Mouse (Mus musculus) forebrain, postnatal 0 days (tissue): ENCODE results near the gene Dlec1. TPM values are rescaled to one million over a fixed set of nuclear protein-coding genes. Genes with fewer than 3 reads are reported as not detected.

Source experiments
- ATAC-seq: fragments of 200-750 bp; cut with Nextera tagmentation; 2 replicates; pipeline ENCODE4 v1.8.0; 2017; ENCODE audit warnings: mild to moderate bottlenecking, moderate library complexity
- DNase-seq: peaks from one replicate; pipeline ENCODE4 v3.0.0-alpha.2; 2015
- H3K27ac ChIP-seq: fragments of 300-500 bp; sonication (generic); 2 replicates; pipeline ENCODE4 v1.5.1; 2014; ENCODE audit warnings: low read depth, mild to moderate bottlenecking, antibody characterized with exemption, low read length, moderate library complexity, mixed read lengths
- H3K27me3 ChIP-seq: fragments of 300-500 bp; sonication (generic); 2 replicates; pipeline ENCODE4 v1.6.1; 2014; ENCODE audit warnings: mild to moderate bottlenecking, low read length, mixed read lengths; ENCODE audit not compliant: insufficient read depth
- H3K36me3 ChIP-seq: fragments of 300-500 bp; sonication (generic); 2 replicates; pipeline ENCODE4 v1.6.1; 2014; ENCODE audit warnings: mild to moderate bottlenecking, moderate library complexity; ENCODE audit not compliant: insufficient read depth
- H3K4me1 ChIP-seq: fragments of 300-500 bp; sonication (generic); 2 replicates; pipeline ENCODE4 v1.6.1; 2014; ENCODE audit warnings: antibody characterized with exemption; ENCODE audit not compliant: insufficient read depth
- H3K4me2 ChIP-seq: fragments of 300-500 bp; sonication (generic); 2 replicates; pipeline ENCODE4 v1.6.1; 2014; ENCODE audit warnings: low read depth, mild to moderate bottlenecking, moderate library complexity
- H3K4me3 ChIP-seq: fragments of 300-500 bp; sonication (generic); 2 replicates; pipeline ENCODE4 v1.5.1; 2014; ENCODE audit warnings: low read depth, low read length, mixed read lengths
- H3K9ac ChIP-seq: fragments of 300-500 bp; sonication (generic); 2 replicates; pipeline ENCODE4 v1.6.1; 2014; ENCODE audit warnings: mild to moderate bottlenecking
- H3K9me3 ChIP-seq: fragments of 300-500 bp; sonication (generic); 2 replicates; pipeline ENCODE4 v1.6.1; 2016; ENCODE audit warnings: low read length
- CTCF ChIP-seq: sonication (generic); IDR thresholded peaks from 2 replicates; pipeline ENCODE4 v1.5.1; 2016; ENCODE audit warnings: antibody characterized with exemption, control low read depth, low read depth
- WGBS: fragments of 180-500 bp; shearing (Covaris S2); extraction: QIAGEN DNeasy Blood & Tissue Kit; methylation state at CpG from one replicate; pipeline ENCODE4 v1.1.7; 2014; 5-methylcytosine and 5-hydroxymethylcytosine counted together
- polyA plus RNA-seq: library from polyadenylated mRNA; unstranded; fragments of >200 nt; fragmentation: Nextera tagmentation; extraction: Ambion mirVana; gene quantifications from 2 replicates; pipeline ENCODE4 v1.2.1, GENCODE M21; 2015
- total RNA-seq: library from RNA; depleted of rRNA; stranded (reverse); fragments of >200 nt; gene quantifications from 2 replicates; pipeline ENCODE4 v1.2.3, GENCODE M21; 2014

The Dlec1 gene
- total and polyA plus RNA-seq, 2 experiments from 2014 or later: 0.40 to 2.0 TPM

GRCm38 (mm10) chr9:119100177-119100898 is 1.9 kb upstream of the Dlec1 start:
- Histone ChIP-seq H3K27me3 (peaks cover 8% of the 10 kb centered on the region; the same call in 1 of the 2 replicates), H3K4me1 (peaks cover 4% of the 10 kb centered on the region; the same call in 1 of the 2 replicates), H3K9ac (no peak overlapping the region), H3K36me3 (no peaks in the 10 kb centered on the region), H3K27ac (no peak overlapping the region), H3K4me3 (no peak overlapping the region), H3K9me3 (no peaks in the 10 kb centered on the region), H3K4me2 (no peak overlapping the region)
- ATAC-seq: no peak
- no peak for DNase-seq
- WGBS: 20% methylated on average over 15 of the region's 15 CpGs
- TF ChIP-seq CTCF: 0 out of 2 replicates have a peak, but pooled peaks have one; percentile 11

DNA sequence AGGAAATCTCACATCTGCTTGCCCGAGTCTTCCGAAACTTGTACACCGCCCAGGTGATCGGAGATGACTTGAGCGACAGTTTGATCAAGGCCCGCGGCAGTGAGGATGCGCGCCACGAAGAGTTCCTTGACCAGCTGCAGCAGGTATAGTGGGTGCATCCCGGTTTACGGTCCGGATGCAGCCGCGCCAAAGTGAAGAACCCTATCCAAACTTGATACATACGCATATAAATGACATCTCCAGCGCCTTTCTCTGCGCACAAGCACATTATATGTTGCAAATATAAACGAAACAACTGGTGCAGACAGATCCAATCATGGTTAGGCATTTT is 470 bp downstream of the Dlec1 start:
- peaks cover 8% of the 10 kb centered on the region; the same call in 1 of the 2 replicates for H3K27me3 ChIP-seq
- TF ChIP-seq CTCF: no peak
- H3K9me3 ChIP-seq: no peaks in the 10 kb centered on the region
- peak overlapping the region; percentile 45 for H3K9ac ChIP-seq
- H3K27ac ChIP-seq: no peak overlapping the region
- H3K4me3 ChIP-seq: peak overlapping the region; percentile 62
- WGBS: 3% methylated on average over 19 of the region's 19 CpGs
- no peaks in the 10 kb centered on the region for H3K36me3 ChIP-seq
- peak overlapping the region; percentile 70 for H3K4me2 ChIP-seq
- DNase-seq (no peak), ATAC-seq (no peak; the same call in 1 of the 2 replicates)
- H3K4me1 ChIP-seq: peaks cover 4% of the 10 kb centered on the region; the same call in 1 of the 2 replicates

DNA sequence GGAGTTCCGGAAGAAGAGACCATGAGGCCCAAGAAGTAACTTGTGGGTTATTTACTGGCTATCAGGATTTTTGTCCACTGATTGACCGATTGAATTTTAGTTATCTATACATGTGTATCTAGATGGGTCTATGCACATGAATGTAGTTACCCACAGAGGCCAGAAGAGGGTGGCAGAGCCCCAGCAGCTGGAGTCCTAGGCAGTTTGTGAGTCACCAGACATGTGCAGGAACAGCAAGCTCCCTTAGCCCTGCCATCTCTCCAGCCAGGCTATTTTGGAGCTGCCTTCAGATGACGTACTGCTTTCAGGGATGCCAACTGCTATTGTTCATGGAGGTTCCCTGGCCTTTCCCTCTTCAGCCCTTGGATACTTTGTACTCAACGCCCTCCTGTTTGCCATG is 5.3 kb downstream of the Dlec1 start:
- peak; percentile 50 for TF ChIP-seq CTCF
- Histone ChIP-seq H3K4me2 (no peak overlapping the region), H3K9me3 (no peaks in the 10 kb centered on the region), H3K27me3 (peaks cover 8% of the 10 kb centered on the region; the same call in 1 of the 2 replicates), H3K9ac (no peak overlapping the region), H3K4me3 (no peak overlapping the region), H3K36me3 (no peaks in the 10 kb centered on the region), H3K4me1 (peaks cover 4% of the 10 kb centered on the region; the same call in 1 of the 2 replicates), H3K27ac (no peak overlapping the region)
- DNase-seq (no peak), ATAC-seq (no peak)
- 85% methylated on average over 4 of the region's 4 CpGs for WGBS

- ATAC-seq (no peak), DNase-seq (no peak)
- no peaks in the 10 kb centered on the region for H3K27me3 ChIP-seq
- no peak overlapping the region for H3K4me3 ChIP-seq
- no peaks in the 10 kb centered on the region for H3K9me3 ChIP-seq
- TF ChIP-seq CTCF: no peak
- WGBS: 51% methylated on average over 12 of the region's 12 CpGs
- H3K27ac ChIP-seq: no peak overlapping the region
- no peak overlapping the region for H3K9ac ChIP-seq
- H3K4me2 ChIP-seq: no peak overlapping the region
- no peaks in the 10 kb centered on the region for H3K36me3 ChIP-seq
- no peaks in the 10 kb centered on the region for H3K4me1 ChIP-seq
These were observed 7.5 kb downstream of the Dlec1 start for GRCm38 (mm10) chr9:119109685-119110353.

- no peaks in the 10 kb centered on the region for H3K27me3 ChIP-seq
- no peak overlapping the region for H3K27ac ChIP-seq
- H3K4me1 ChIP-seq: no peaks in the 10 kb centered on the region
- no peak overlapping the region for H3K4me2 ChIP-seq
- H3K4me3 ChIP-seq: no peak overlapping the region
- WGBS: 54% methylated on average over 3 of the region's 3 CpGs
- no peaks in the 10 kb centered on the region for H3K9me3 ChIP-seq
- DNase-seq (no peak), ATAC-seq (no peak)
- no peak for TF ChIP-seq CTCF
- H3K36me3 ChIP-seq: no peaks in the 10 kb centered on the region
- H3K9ac ChIP-seq: no peak overlapping the region
These were observed 8.4 kb downstream of the Dlec1 start for GRCm38 (mm10) chr9:119110640-119111039.

- no peaks in the 10 kb centered on the region for H3K36me3 ChIP-seq
- no peaks in the 10 kb centered on the region for H3K27me3 ChIP-seq
- no peaks in the 10 kb centered on the region for H3K9me3 ChIP-seq
- no peak overlapping the region for H3K4me3 ChIP-seq
- H3K27ac ChIP-seq: no peak overlapping the region
- H3K4me1 ChIP-seq: no peaks in the 10 kb centered on the region
- ATAC-seq: no peak
- TF ChIP-seq CTCF: no peak
- no peak overlapping the region for H3K9ac ChIP-seq
- WGBS: 88% methylated on average over 17 of the region's 17 CpGs
- H3K4me2 ChIP-seq: no peak overlapping the region
- DNase-seq: no peak
These were observed 12.6 kb downstream of the Dlec1 start for GRCm38 (mm10) chr9:119114911-119115310.
